Mouse (Mus musculus): Measurements from ENCODE around the gene Jmjd6. TPM values are rescaled to one million over a fixed set of nuclear protein-coding genes. Genes with fewer than 3 reads are reported as not detected.

Jmjd6 gene
- polyA plus RNA-seq, 1 experiment from 2014 or later = 89.9 TPM

GRCm38 (mm10) chr11:116807526-116807925 is 35.7 kb downstream of the Jmjd6 start:
- Histone ChIP-seq H3K36me3 (ENCODE audit: control insufficient read depth, insufficient read depth, low read length) (no peaks in the 10 kb centered on the region), H3K4me3 (ENCODE audit: low read depth, low read length) (no peak overlapping the region), H3K4me2 (no peak overlapping the region), H3K27me3 (ENCODE audit: control insufficient read depth, insufficient read depth, low read length) (no peaks in the 10 kb centered on the region), H3K9ac (ENCODE audit: low read length) (no peak overlapping the region; the same call in 1 of the 2 replicates), H3K4me1 (ENCODE audit: control insufficient read depth, insufficient read depth, low read length) (peaks cover 22% of the 10 kb centered on the region), H3K9me3 (ENCODE audit: control insufficient read depth, low read length) (no peaks in the 10 kb centered on the region), H3K27ac (ENCODE audit: low read depth, low read length) (no peak overlapping the region)
- no peak for ATAC-seq (ENCODE audit: low FRiP score)
- WGBS = 75% methylated on average over 3 of the region's 3 CpGs
- DNase-seq (ENCODE audit: low spot score, missing footprints) = no peak

GRCm38 (mm10) chr11:116807116-116807515 is 36.1 kb downstream of the Jmjd6 start:
- no peak overlapping the region for H3K4me2 ChIP-seq
- WGBS = 69% methylated on average over 7 of the region's 7 CpGs
- no peaks in the 10 kb centered on the region for H3K9me3 ChIP-seq (ENCODE audit: control insufficient read depth, low read length)
- peaks cover 18% of the 10 kb centered on the region for H3K4me1 ChIP-seq (ENCODE audit: control insufficient read depth, insufficient read depth, low read length)
- H3K27ac ChIP-seq (ENCODE audit: low read depth, low read length) = no peak overlapping the region
- H3K9ac ChIP-seq (ENCODE audit: low read length) = no peak overlapping the region
- no peaks in the 10 kb centered on the region for H3K36me3 ChIP-seq (ENCODE audit: control insufficient read depth, insufficient read depth, low read length)
- ATAC-seq (ENCODE audit: low FRiP score) (no peak), DNase-seq (ENCODE audit: low spot score, missing footprints) (no peak)
- no peak overlapping the region for H3K4me3 ChIP-seq (ENCODE audit: low read depth, low read length)
- H3K27me3 ChIP-seq (ENCODE audit: control insufficient read depth, insufficient read depth, low read length) = no peaks in the 10 kb centered on the region

GRCm38 (mm10) chr11:116806136-116807071 is 36.8 kb downstream of the Jmjd6 start:
- WGBS = 85% methylated on average over 15 of the region's 15 CpGs
- H3K27ac ChIP-seq (ENCODE audit: low read depth, low read length) = no peak overlapping the region
- H3K4me3 ChIP-seq (ENCODE audit: low read depth, low read length) = no peak overlapping the region
- ATAC-seq (ENCODE audit: low FRiP score) (no peak), DNase-seq (ENCODE audit: low spot score, missing footprints) (no peak)
- H3K9me3 ChIP-seq (ENCODE audit: control insufficient read depth, low read length) = no peaks in the 10 kb centered on the region
- no peaks in the 10 kb centered on the region for H3K36me3 ChIP-seq (ENCODE audit: control insufficient read depth, insufficient read depth, low read length)
- H3K27me3 ChIP-seq (ENCODE audit: control insufficient read depth, insufficient read depth, low read length) = no peaks in the 10 kb centered on the region
- peaks cover 13% of the 10 kb centered on the region for H3K4me1 ChIP-seq (ENCODE audit: control insufficient read depth, insufficient read depth, low read length)
- H3K9ac ChIP-seq (ENCODE audit: low read length) = no peak overlapping the region
- H3K4me2 ChIP-seq = no peak overlapping the region

GRCm38 (mm10) chr11:116802709-116803108 is 40.5 kb downstream of the Jmjd6 start:
- H3K4me2 ChIP-seq = no peak overlapping the region
- H3K9ac ChIP-seq (ENCODE audit: low read length) = no peak overlapping the region
- no peak overlapping the region for H3K27ac ChIP-seq (ENCODE audit: low read depth, low read length)
- no peak overlapping the region for H3K4me3 ChIP-seq (ENCODE audit: low read depth, low read length)
- H3K4me1 ChIP-seq (ENCODE audit: control insufficient read depth, insufficient read depth, low read length) = no peaks in the 10 kb centered on the region; the same call in 1 of the 2 replicates
- no peaks in the 10 kb centered on the region for H3K27me3 ChIP-seq (ENCODE audit: control insufficient read depth, insufficient read depth, low read length)
- WGBS = 88% methylated on average over 5 of the region's 5 CpGs
- no peak for ATAC-seq (ENCODE audit: low FRiP score)
- no peaks in the 10 kb centered on the region for H3K36me3 ChIP-seq (ENCODE audit: control insufficient read depth, insufficient read depth, low read length)
- no peak for DNase-seq (ENCODE audit: low spot score, missing footprints)
- no peaks in the 10 kb centered on the region for H3K9me3 ChIP-seq (ENCODE audit: control insufficient read depth, low read length)

- Histone ChIP-seq H3K4me3 (ENCODE audit: low read depth, low read length) (no peak overlapping the region), H3K9me3 (ENCODE audit: control insufficient read depth, low read length) (no peaks in the 10 kb centered on the region), H3K9ac (ENCODE audit: low read length) (no peak overlapping the region), H3K27me3 (ENCODE audit: control insufficient read depth, insufficient read depth, low read length) (no peaks in the 10 kb centered on the region), H3K4me1 (ENCODE audit: control insufficient read depth, insufficient read depth, low read length) (no peaks in the 10 kb centered on the region), H3K27ac (ENCODE audit: low read depth, low read length) (no peak overlapping the region), H3K4me2 (no peak overlapping the region), H3K36me3 (ENCODE audit: control insufficient read depth, insufficient read depth, low read length) (no peaks in the 10 kb centered on the region)
- DNase-seq (ENCODE audit: low spot score, missing footprints) (no peak), ATAC-seq (ENCODE audit: low FRiP score) (no peak)
- 88% methylated on average over 5 of the region's 5 CpGs for WGBS
Measured at GRCm38 (mm10) chr11:116801106-116801505, 42.1 kb downstream of the Jmjd6 start.

- Histone ChIP-seq H3K27ac (ENCODE audit: low read depth, low read length) (no peak overlapping the region), H3K4me3 (ENCODE audit: low read depth, low read length) (no peak overlapping the region), H3K9ac (ENCODE audit: low read length) (no peak overlapping the region), H3K9me3 (ENCODE audit: control insufficient read depth, low read length) (no peaks in the 10 kb centered on the region), H3K4me2 (no peak overlapping the region), H3K36me3 (ENCODE audit: control insufficient read depth, insufficient read depth, low read length) (no peaks in the 10 kb centered on the region), H3K27me3 (ENCODE audit: control insufficient read depth, insufficient read depth, low read length) (no peaks in the 10 kb centered on the region), H3K4me1 (ENCODE audit: control insufficient read depth, insufficient read depth, low read length) (no peaks in the 10 kb centered on the region)
- WGBS = 88% methylated on average over 5 of the region's 5 CpGs
- ATAC-seq (ENCODE audit: low FRiP score) = no peak
- no peak for DNase-seq (ENCODE audit: low spot score, missing footprints)
Measured at GRCm38 (mm10) chr11:116799364-116799763, 43.9 kb downstream of the Jmjd6 start.

Other genes with a start within 250 kb of the Jmjd6 start
- 1.2 and 1.3 TPM in 2 replicates for gene Rhbdf2, start 216.4 kb downstream of the Jmjd6 start, polyA plus RNA-seq (2014; fragmentation: Nextera tagmentation; extraction: Ambion mirVana)
- 0.22 and 1.0 TPM in 2 replicates for gene Prcd, start 189.9 kb downstream of the Jmjd6 start, polyA plus RNA-seq (2014; fragmentation: Nextera tagmentation; extraction: Ambion mirVana)
- gene Cygb, start 189.1 kb downstream of the Jmjd6 start, polyA plus RNA-seq (2014; fragmentation: Nextera tagmentation; extraction: Ambion mirVana) = 1.7 and 2.1 TPM in 2 replicates
- not detected in 2 replicates for gene St6galnac1, start 67.9 kb downstream of the Jmjd6 start, polyA plus RNA-seq (2014; fragmentation: Nextera tagmentation; extraction: Ambion mirVana)
- 27.4 and 31.6 TPM in 2 replicates for gene Mxra7, start 15.4 kb downstream of the Jmjd6 start, polyA plus RNA-seq (2014; fragmentation: Nextera tagmentation; extraction: Ambion mirVana)
- gene Mettl23, start 171 bp downstream of the Jmjd6 start, polyA plus RNA-seq (2014; fragmentation: Nextera tagmentation; extraction: Ambion mirVana) = 72.5 and 76.2 TPM in 2 replicates
- gene Mfsd11, start 9.0 kb upstream of the Jmjd6 start, polyA plus RNA-seq (2014; fragmentation: Nextera tagmentation; extraction: Ambion mirVana) = 28.6 and 30.3 TPM in 2 replicates
- 974 and 988 TPM in 2 replicates for gene Srsf2, start 9.6 kb upstream of the Jmjd6 start, polyA plus RNA-seq (2014; fragmentation: Nextera tagmentation; extraction: Ambion mirVana)
- gene Mgat5b, start 75.4 kb upstream of the Jmjd6 start, polyA plus RNA-seq (2014; fragmentation: Nextera tagmentation; extraction: Ambion mirVana) = 5.1 and 6.5 TPM in 2 replicates